Mouse (Mus musculus): Measurements from ENCODE around the gene Slc25a21. TPM values are rescaled to one million over a fixed set of nuclear protein-coding genes. Genes with fewer than 3 reads are reported as not detected.

Gene Slc25a21
- polyA plus RNA-seq, 1 experiment from 2014 or later = 5.3 TPM

- no peaks in the 10 kb centered on the region for H3K27me3 ChIP-seq (ENCODE audit: insufficient read depth, poor library complexity, severe bottlenecking)
- H3K4me3 ChIP-seq = no peak overlapping the region
- 39% methylated on average over 11 of the region's 11 CpGs for WGBS
- no peak overlapping the region for H3K27ac ChIP-seq
- H3K36me3 ChIP-seq = no peaks in the 10 kb centered on the region
- peaks cover 9% of the 10 kb centered on the region for H3K4me1 ChIP-seq
- DNase-seq (ENCODE audit: low spot score) = no peak
- no peaks in the 10 kb centered on the region for H3K9me3 ChIP-seq
Measured at GRCm38 (mm10) chr12:56958244-56958643, 239.0 kb downstream of the Slc25a21 start.

- H3K4me3 ChIP-seq = no peak overlapping the region
- 73% methylated on average over 11 of the region's 11 CpGs for WGBS
- no peaks in the 10 kb centered on the region for H3K36me3 ChIP-seq
- no peaks in the 10 kb centered on the region for H3K27me3 ChIP-seq (ENCODE audit: insufficient read depth, poor library complexity, severe bottlenecking)
- H3K27ac ChIP-seq = no peak overlapping the region
- H3K9me3 ChIP-seq = no peaks in the 10 kb centered on the region
- H3K4me1 ChIP-seq = no peaks in the 10 kb centered on the region
- no peak for DNase-seq (ENCODE audit: low spot score)
Measured at GRCm38 (mm10) chr12:56951749-56952657, 245.3 kb downstream of the Slc25a21 start.

GRCm38 (mm10) chr12:56944265-56944664 lies 253.0 kb downstream of the Slc25a21 start:
- WGBS = 82% methylated on average over 1 of the region's 1 CpGs

GRCm38 (mm10) chr12:56940861-56941260 lies 256.4 kb downstream of the Slc25a21 start:
- no peaks in the 10 kb centered on the region for H3K27me3 ChIP-seq (ENCODE audit: insufficient read depth, poor library complexity, severe bottlenecking)
- no peaks in the 10 kb centered on the region for H3K4me1 ChIP-seq
- WGBS = 52% methylated on average over 3 of the region's 3 CpGs
- no peak for DNase-seq (ENCODE audit: low spot score)
- H3K4me3 ChIP-seq = no peak overlapping the region
- no peak overlapping the region for H3K27ac ChIP-seq
- no peaks in the 10 kb centered on the region for H3K9me3 ChIP-seq
- no peaks in the 10 kb centered on the region for H3K36me3 ChIP-seq

More at GRCm38 (mm10) chr12:56944265-56944664, 253.0 kb downstream of the Slc25a21 start:
- DNase-seq (ENCODE audit: low spot score) = no peak
- H3K36me3 ChIP-seq = no peaks in the 10 kb centered on the region
- H3K9me3 ChIP-seq = no peaks in the 10 kb centered on the region
- H3K4me3 ChIP-seq = no peak overlapping the region
- H3K27ac ChIP-seq = no peak overlapping the region
- no peaks in the 10 kb centered on the region for H3K27me3 ChIP-seq (ENCODE audit: insufficient read depth, poor library complexity, severe bottlenecking)
- H3K4me1 ChIP-seq = no peaks in the 10 kb centered on the region

- no peaks in the 10 kb centered on the region for H3K4me1 ChIP-seq
- WGBS = 80% methylated on average over 6 of the region's 6 CpGs
- no peaks in the 10 kb centered on the region for H3K36me3 ChIP-seq
- H3K4me3 ChIP-seq = no peak overlapping the region
- no peak for DNase-seq (ENCODE audit: low spot score)
- no peaks in the 10 kb centered on the region for H3K27me3 ChIP-seq (ENCODE audit: insufficient read depth, poor library complexity, severe bottlenecking)
- no peak overlapping the region for H3K27ac ChIP-seq
- H3K9me3 ChIP-seq = no peaks in the 10 kb centered on the region
Measured at GRCm38 (mm10) chr12:56918145-56918544, 279.1 kb downstream of the Slc25a21 start.

GRCm38 (mm10) chr12:56906476-56906875 lies 290.8 kb downstream of the Slc25a21 start:
- no peaks in the 10 kb centered on the region for H3K36me3 ChIP-seq
- DNase-seq (ENCODE audit: low spot score) = no peak
- H3K27ac ChIP-seq = no peak overlapping the region
- WGBS = 80% methylated on average over 5 of the region's 5 CpGs
- H3K4me1 ChIP-seq = no peaks in the 10 kb centered on the region
- H3K4me3 ChIP-seq = no peak overlapping the region
- no peaks in the 10 kb centered on the region for H3K9me3 ChIP-seq
- no peaks in the 10 kb centered on the region for H3K27me3 ChIP-seq (ENCODE audit: insufficient read depth, poor library complexity, severe bottlenecking)

- no peaks in the 10 kb centered on the region for H3K4me1 ChIP-seq
- H3K27ac ChIP-seq = no peak overlapping the region
- no peaks in the 10 kb centered on the region for H3K27me3 ChIP-seq (ENCODE audit: insufficient read depth, poor library complexity, severe bottlenecking)
- H3K36me3 ChIP-seq = no peaks in the 10 kb centered on the region
- DNase-seq (ENCODE audit: low spot score) = no peak
- no peaks in the 10 kb centered on the region for H3K9me3 ChIP-seq
- H3K4me3 ChIP-seq = no peak overlapping the region
- 48% methylated on average over 9 of the region's 9 CpGs for WGBS
Measured at GRCm38 (mm10) chr12:56905652-56906305, 291.5 kb downstream of the Slc25a21 start.

GRCm38 (mm10) chr12:56905222-56905621 lies 292.1 kb downstream of the Slc25a21 start:
- Histone ChIP-seq H3K4me3 (no peak overlapping the region), H3K36me3 (no peaks in the 10 kb centered on the region), H3K27ac (no peak overlapping the region), H3K9me3 (no peaks in the 10 kb centered on the region), H3K27me3 (ENCODE audit: insufficient read depth, poor library complexity, severe bottlenecking) (no peaks in the 10 kb centered on the region), H3K4me1 (no peaks in the 10 kb centered on the region)
- DNase-seq (ENCODE audit: low spot score) = no peak
- 38% methylated on average over 7 of the region's 7 CpGs for WGBS

- no peaks in the 10 kb centered on the region for H3K9me3 ChIP-seq
- H3K4me1 ChIP-seq = no peaks in the 10 kb centered on the region
- H3K27ac ChIP-seq = no peak overlapping the region
- DNase-seq (ENCODE audit: low spot score) = no peak
- no peak overlapping the region for H3K4me3 ChIP-seq
- H3K36me3 ChIP-seq = no peaks in the 10 kb centered on the region
- 76% methylated on average over 8 of the region's 8 CpGs for WGBS
- no peaks in the 10 kb centered on the region for H3K27me3 ChIP-seq (ENCODE audit: insufficient read depth, poor library complexity, severe bottlenecking)
Measured at GRCm38 (mm10) chr12:56902774-56903456, 294.4 kb downstream of the Slc25a21 start.

GRCm38 (mm10) chr12:56897976-56898375 lies 299.3 kb downstream of the Slc25a21 start:
- no peak overlapping the region for H3K4me3 ChIP-seq
- H3K9me3 ChIP-seq = no peaks in the 10 kb centered on the region
- no peak overlapping the region for H3K27ac ChIP-seq
- WGBS = 85% methylated on average over 8 of the region's 8 CpGs
- H3K4me1 ChIP-seq = no peaks in the 10 kb centered on the region
- no peaks in the 10 kb centered on the region for H3K36me3 ChIP-seq
- no peak for DNase-seq (ENCODE audit: low spot score)
- H3K27me3 ChIP-seq (ENCODE audit: insufficient read depth, poor library complexity, severe bottlenecking) = no peaks in the 10 kb centered on the region

- H3K27ac ChIP-seq = no peak overlapping the region
- H3K9me3 ChIP-seq = no peaks in the 10 kb centered on the region
- H3K36me3 ChIP-seq = no peaks in the 10 kb centered on the region
- 74% methylated on average over 8 of the region's 8 CpGs for WGBS
- DNase-seq (ENCODE audit: low spot score) = no peak
- no peak overlapping the region for H3K4me3 ChIP-seq
- no peaks in the 10 kb centered on the region for H3K4me1 ChIP-seq
- no peaks in the 10 kb centered on the region for H3K27me3 ChIP-seq (ENCODE audit: insufficient read depth, poor library complexity, severe bottlenecking)
Measured at GRCm38 (mm10) chr12:56897221-56897937, 299.9 kb downstream of the Slc25a21 start.

- no peaks in the 10 kb centered on the region for H3K9me3 ChIP-seq
- H3K4me1 ChIP-seq = no peaks in the 10 kb centered on the region
- no peaks in the 10 kb centered on the region for H3K36me3 ChIP-seq
- no peaks in the 10 kb centered on the region for H3K27me3 ChIP-seq (ENCODE audit: insufficient read depth, poor library complexity, severe bottlenecking)
- DNase-seq (ENCODE audit: low spot score) = no peak
- H3K4me3 ChIP-seq = no peak overlapping the region
- H3K27ac ChIP-seq = no peak overlapping the region
- WGBS = 74% methylated on average over 5 of the region's 5 CpGs
Measured at GRCm38 (mm10) chr12:56894963-56895362, 302.3 kb downstream of the Slc25a21 start.
